Mouse (Mus musculus) neural tube, embryonic 13.5 days (tissue): ENCODE measurements around the gene Tcf7l1. TPM values are rescaled to one million over a fixed set of nuclear protein-coding genes. Genes with fewer than 3 reads are reported as not detected.
A peak's percentile ranks its signal among the peaks of the same experiment; 100 is the strongest.

ENCODE experiments used
- ATAC-seq: fragments of 200-750 bp; cut with Nextera tagmentation; 2 replicates; pipeline ENCODE4 v1.8.0; 2017; ENCODE audit warnings: low read depth, mild to moderate bottlenecking, moderate TSS enrichment, moderate library complexity
- H3K27ac ChIP-seq: fragments of 300-500 bp; sonication (generic); replicated peaks from 2 replicates; pipeline ENCODE4 v1.5.1; 2015; ENCODE audit warnings: moderate library complexity, mild to moderate bottlenecking, inconsistent platforms
- H3K27me3 ChIP-seq: fragments of 300-500 bp; sonication (generic); 2 replicates; pipeline ENCODE4 v1.6.1; 2015; ENCODE audit warnings: mild to moderate bottlenecking, inconsistent platforms
- H3K36me3 ChIP-seq: fragments of 300-500 bp; sonication (generic); 2 replicates; pipeline ENCODE4 v1.6.1; 2015; ENCODE audit warnings: mild to moderate bottlenecking, inconsistent platforms
- H3K4me1 ChIP-seq: fragments of 300-500 bp; sonication (generic); replicated peaks from 2 replicates; pipeline ENCODE4 v1.6.1; 2015; ENCODE audit warnings: inconsistent platforms
- H3K4me2 ChIP-seq: fragments of 300-500 bp; sonication (generic); 2 replicates; pipeline ENCODE4 v1.6.1; 2015; ENCODE audit warnings: inconsistent platforms, mild to moderate bottlenecking, moderate library complexity
- H3K4me3 ChIP-seq: fragments of 300-500 bp; sonication (generic); 2 replicates; pipeline ENCODE4 v1.5.1; 2015; ENCODE audit warnings: mild to moderate bottlenecking, inconsistent platforms
- H3K9ac ChIP-seq: fragments of 300-500 bp; sonication (generic); 2 replicates; pipeline ENCODE4 v1.6.1; 2015; ENCODE audit warnings: moderate library complexity, mild to moderate bottlenecking, inconsistent platforms
- H3K9me3 ChIP-seq: fragments of 300-500 bp; sonication (generic); 2 replicates; pipeline ENCODE4 v1.6.1; 2016; ENCODE audit warnings: inconsistent platforms
- WGBS: fragments of 180-500 bp; shearing (Covaris S2); methylation state at CpG from one replicate; pipeline ENCODE4 v1.1.7; 2015; 5-methylcytosine and 5-hydroxymethylcytosine counted together
- polyA plus RNA-seq: library from polyadenylated mRNA; unstranded; fragments of >200 nt; fragmentation: Nextera tagmentation; extraction: Ambion mirVana; gene quantifications from 2 replicates; pipeline ENCODE4 v1.2.1, GENCODE M21; 2015

Gene Tcf7l1
- polyA plus RNA-seq, 1 experiment from 2014 or later, result 11.8 TPM

DNA sequence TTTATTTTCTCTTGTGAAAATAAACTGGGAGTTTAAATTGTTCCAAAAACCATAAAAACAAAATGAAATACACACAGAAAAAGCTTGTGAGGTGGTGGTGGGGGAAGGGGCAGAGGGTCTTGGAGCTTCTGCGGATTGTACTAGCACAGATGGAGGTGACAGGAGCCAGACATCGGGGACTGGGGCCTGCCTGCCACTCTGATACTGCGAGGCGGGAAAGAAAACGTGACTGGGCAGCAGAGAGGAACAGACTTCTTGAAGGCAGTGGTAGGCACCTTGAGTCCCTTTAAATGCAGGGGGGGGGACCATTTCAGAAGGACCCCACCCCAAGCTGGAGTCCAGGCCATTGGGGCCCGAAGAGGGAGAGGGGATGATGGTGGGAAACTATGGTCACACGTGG, 162.7 kb downstream of the Tcf7l1 start:
- Histone ChIP-seq H3K27ac (no peak overlapping the region), H3K4me2 (no peak overlapping the region), H3K27me3 (no peaks in the 10 kb centered on the region), H3K36me3 (peaks cover 6% of the 10 kb centered on the region; the same call in 1 of the 2 replicates), H3K4me1 (no peaks in the 10 kb centered on the region), H3K9ac (no peak overlapping the region), H3K4me3 (no peak overlapping the region), H3K9me3 (no peaks in the 10 kb centered on the region)
- WGBS, result 87% methylated on average over 7 of the region's 7 CpGs
- no peak for ATAC-seq

GRCm38 (mm10) chr6:72623661-72624402, 165.2 kb downstream of the Tcf7l1 start:
- WGBS, result 85% methylated on average over 8 of the region's 8 CpGs
- no peak for ATAC-seq
- Histone ChIP-seq H3K27ac (no peak overlapping the region), H3K4me1 (no peaks in the 10 kb centered on the region), H3K4me2 (no peak overlapping the region), H3K27me3 (no peaks in the 10 kb centered on the region), H3K9ac (no peak overlapping the region), H3K36me3 (0 out of 2 replicates have a peak, but pooled peaks cover 6% of the 10 kb centered on the region), H3K9me3 (no peaks in the 10 kb centered on the region), H3K4me3 (no peak overlapping the region)

DNA sequence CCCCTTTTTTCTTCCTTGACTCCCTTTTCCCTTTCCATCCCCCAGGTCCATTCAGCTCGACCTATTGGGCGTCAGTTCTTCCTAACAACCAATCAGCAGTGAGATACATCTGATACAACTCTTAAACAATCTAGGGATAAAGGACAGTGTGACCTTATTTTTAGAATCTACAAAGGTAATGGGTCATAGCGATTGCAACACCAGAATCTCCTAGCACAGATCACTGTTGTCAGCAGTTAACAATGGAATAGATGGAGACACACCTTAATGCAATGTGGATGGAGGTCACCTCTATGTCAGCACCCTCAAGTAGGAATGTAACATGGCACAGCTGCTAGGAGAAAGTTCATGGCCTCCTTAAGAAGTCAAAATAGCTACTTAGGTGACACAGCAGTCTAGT, 166.1 kb downstream of the Tcf7l1 start:
- no peak overlapping the region for H3K4me2 ChIP-seq
- 40% methylated on average over 3 of the region's 3 CpGs for WGBS

GRCm38 (mm10) chr6:72620920-72621319, 168.1 kb downstream of the Tcf7l1 start:
- Histone ChIP-seq H3K36me3 (no peaks in the 10 kb centered on the region), H3K27ac (no peak overlapping the region), H3K9ac (no peak overlapping the region), H3K27me3 (no peaks in the 10 kb centered on the region), H3K9me3 (no peaks in the 10 kb centered on the region), H3K4me2 (no peak overlapping the region), H3K4me3 (no peak overlapping the region), H3K4me1 (peaks cover 12% of the 10 kb centered on the region)
- no peak for ATAC-seq
- WGBS, result 93% methylated on average over 5 of the region's 5 CpGs

More for the DNA sequence above, 166.1 kb downstream of the Tcf7l1 start:
- no peak overlapping the region for H3K4me3 ChIP-seq
- ATAC-seq, result no peak
- H3K9ac ChIP-seq, result no peak overlapping the region
- H3K27me3 ChIP-seq, result no peaks in the 10 kb centered on the region
- H3K4me1 ChIP-seq, result peaks cover 1% of the 10 kb centered on the region; the same call in 1 of the 2 replicates
- 0 out of 2 replicates have a peak, but pooled peaks cover 5% of the 10 kb centered on the region for H3K36me3 ChIP-seq
- H3K9me3 ChIP-seq, result no peaks in the 10 kb centered on the region
- no peak overlapping the region for H3K27ac ChIP-seq

DNA sequence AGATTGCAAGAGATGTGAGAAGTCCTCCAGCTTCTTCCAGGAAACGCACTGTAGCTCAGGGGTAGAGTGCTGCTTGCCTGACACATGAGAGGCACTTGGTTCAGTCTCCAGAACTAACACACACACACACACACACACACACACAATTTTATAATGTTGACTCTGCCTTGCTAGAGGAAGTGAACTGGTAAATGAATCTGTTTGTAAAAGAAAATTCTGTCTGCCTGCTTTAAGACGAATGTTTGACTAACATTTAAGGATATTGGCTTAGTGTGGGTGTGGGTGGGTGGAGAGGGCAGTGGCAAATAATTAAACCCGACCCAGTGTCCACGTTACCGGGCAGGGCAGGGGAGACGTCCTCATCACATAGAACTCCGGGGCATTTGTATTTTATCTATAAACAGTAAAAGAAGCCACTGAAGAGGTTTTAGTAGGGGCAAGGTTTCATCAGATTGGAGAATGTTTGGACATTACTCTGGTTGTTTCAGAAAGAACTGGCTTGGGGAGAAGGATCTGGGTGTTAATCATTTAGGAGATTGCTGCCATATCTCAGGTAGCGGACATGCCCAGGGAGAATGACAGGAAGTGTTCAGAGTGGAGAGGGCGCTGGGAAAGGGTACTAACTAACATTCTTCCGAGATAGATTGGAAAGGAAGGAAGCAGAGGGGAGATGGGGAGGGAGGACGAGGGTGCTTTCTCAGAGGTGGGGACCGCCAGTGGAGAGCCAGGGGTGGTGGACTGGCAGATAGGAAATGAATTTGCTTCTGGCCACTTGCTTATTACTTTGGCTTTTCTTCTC, 169.1 kb downstream of the Tcf7l1 start:
- Histone ChIP-seq H3K27me3 (no peaks in the 10 kb centered on the region), H3K36me3 (no peaks in the 10 kb centered on the region), H3K4me3 (no peak overlapping the region), H3K9ac (no peak overlapping the region), H3K4me2 (no peak overlapping the region), H3K4me1 (peaks cover 21% of the 10 kb centered on the region), H3K9me3 (no peaks in the 10 kb centered on the region), H3K27ac (no peak overlapping the region)
- ATAC-seq, result no peak
- 63% methylated on average over 12 of the region's 12 CpGs for WGBS

- peak within 1 kb of the TSS; percentile 93 for H3K4me2 ChIP-seq
- under 1% methylated on average over 41 of the region's 41 CpGs for WGBS
- peak; percentile 98 for ATAC-seq
- H3K27me3 ChIP-seq, result no peaks in the 10 kb centered on the region
- peak within 1 kb of the TSS; percentile 92 for H3K9ac ChIP-seq
- peaks cover 16% of the 10 kb centered on the region for H3K36me3 ChIP-seq
- H3K4me1 ChIP-seq, result peaks cover 39% of the 10 kb centered on the region
- H3K4me3 ChIP-seq, result peak within 1 kb of the TSS; percentile 82
- H3K9me3 ChIP-seq, result no peaks in the 10 kb centered on the region
- H3K27ac ChIP-seq, result peak within 1 kb of the TSS; percentile 95
Measured at GRCm38 (mm10) chr6:72616643-72617288, 172.3 kb downstream of the Tcf7l1 start, which contains the start of gene Tgoln1. Gene Tgoln1 (minus strand): TSS chr6:72617000.

GRCm38 (mm10) chr6:72615561-72616375, 173.3 kb downstream of the Tcf7l1 start:
- Histone ChIP-seq H3K27ac (no peak overlapping the region), H3K4me1 (peaks cover 39% of the 10 kb centered on the region), H3K4me2 (peak overlapping the region; percentile 93), H3K36me3 (peaks cover 26% of the 10 kb centered on the region), H3K9me3 (no peaks in the 10 kb centered on the region), H3K4me3 (peak overlapping the region; percentile 82), H3K9ac (peak overlapping the region; percentile 92), H3K27me3 (no peaks in the 10 kb centered on the region)
- ATAC-seq, result peak; percentile 17
- 30% methylated on average over 25 of the region's 25 CpGs for WGBS

GRCm38 (mm10) chr6:72615151-72615550, 173.9 kb downstream of the Tcf7l1 start:
- WGBS, result 67% methylated on average over 2 of the region's 2 CpGs
- no peak for ATAC-seq
- peak overlapping the region; percentile 82 for H3K4me3 ChIP-seq
- H3K27me3 ChIP-seq, result no peaks in the 10 kb centered on the region
- H3K9me3 ChIP-seq, result no peaks in the 10 kb centered on the region
- peaks cover 32% of the 10 kb centered on the region for H3K36me3 ChIP-seq
- H3K4me1 ChIP-seq, result peaks cover 39% of the 10 kb centered on the region
- H3K9ac ChIP-seq, result peak overlapping the region; percentile 92
- H3K27ac ChIP-seq, result no peak overlapping the region
- peak overlapping the region; percentile 93 for H3K4me2 ChIP-seq

DNA sequence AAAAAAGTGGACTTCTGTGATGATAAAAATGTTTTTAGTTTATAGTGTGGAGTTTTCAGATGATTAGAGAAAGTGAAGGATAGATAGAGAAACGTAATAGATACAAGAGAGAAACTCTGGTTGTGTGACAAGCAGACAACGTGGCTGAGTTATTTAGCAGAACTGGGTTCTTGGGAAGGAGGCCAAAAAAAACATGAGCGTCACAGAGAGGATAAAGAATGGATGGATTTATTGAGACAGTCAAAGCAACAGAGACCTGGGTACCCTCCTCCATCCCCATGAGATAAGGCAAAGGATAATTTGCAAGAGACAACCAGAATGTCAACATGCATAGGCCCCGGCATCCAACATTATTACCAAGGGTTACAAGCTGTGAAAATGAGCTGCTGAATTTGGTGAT, 178.8 kb downstream of the Tcf7l1 start:
- Histone ChIP-seq H3K4me1 (peaks cover 21% of the 10 kb centered on the region), H3K4me2 (no peak overlapping the region), H3K36me3 (peaks cover 75% of the 10 kb centered on the region), H3K27me3 (no peaks in the 10 kb centered on the region), H3K9me3 (no peaks in the 10 kb centered on the region), H3K27ac (no peak overlapping the region), H3K4me3 (no peak overlapping the region), H3K9ac (no peak overlapping the region)
- WGBS, result 86% methylated on average over 4 of the region's 4 CpGs
- ATAC-seq, result no peak

DNA sequence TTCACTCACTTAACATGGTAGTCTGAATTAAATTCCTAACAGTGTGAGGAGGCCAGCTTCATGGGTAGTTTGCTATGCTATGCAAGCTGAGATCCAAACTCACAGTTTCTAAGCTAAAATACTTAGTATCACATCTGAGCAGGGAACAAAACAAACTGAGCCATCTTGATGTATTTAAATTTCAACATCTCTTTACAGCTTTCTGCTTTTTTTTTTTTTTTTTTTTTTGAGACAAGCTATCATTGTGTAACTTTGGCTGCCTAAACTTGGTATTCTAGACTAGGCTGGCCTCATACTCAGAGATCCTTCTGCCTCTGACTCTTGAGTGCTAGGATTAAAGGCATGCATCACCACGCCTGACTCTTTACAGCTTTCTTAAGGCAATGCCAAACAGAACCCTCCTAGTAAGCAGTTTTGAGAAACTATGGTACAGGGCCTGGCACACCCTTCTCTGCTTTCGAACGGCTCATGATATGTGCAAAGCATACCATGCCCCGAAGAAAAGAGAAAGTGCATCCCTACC, 180.3 kb downstream of the Tcf7l1 start:
- Histone ChIP-seq H3K4me3 (no peak overlapping the region), H3K4me2 (no peak overlapping the region), H3K9ac (no peak overlapping the region), H3K9me3 (no peaks in the 10 kb centered on the region), H3K27me3 (no peaks in the 10 kb centered on the region), H3K4me1 (peaks cover 5% of the 10 kb centered on the region), H3K27ac (no peak overlapping the region), H3K36me3 (peaks cover 85% of the 10 kb centered on the region)
- no peak for ATAC-seq
- 86% methylated on average over 4 of the region's 4 CpGs for WGBS

DNA sequence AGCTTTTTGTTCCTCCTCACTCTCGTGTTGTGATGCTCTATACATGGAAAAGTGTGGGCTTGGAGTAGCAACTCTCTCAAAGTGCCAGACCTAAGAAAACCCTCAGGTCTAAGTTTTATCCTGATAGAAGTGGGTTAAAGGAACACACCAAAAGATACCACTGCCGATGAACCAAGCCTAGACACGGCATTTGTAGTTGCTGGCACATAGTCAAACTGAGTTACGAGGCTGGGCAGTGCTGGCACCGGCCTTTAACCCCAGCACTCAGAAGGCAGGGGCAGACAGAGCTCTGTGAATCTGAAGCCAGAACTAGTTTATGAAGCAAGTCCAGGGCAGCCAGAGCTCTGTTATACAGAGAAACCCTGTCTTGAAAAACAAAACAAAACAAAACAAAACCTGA, 181.4 kb downstream of the Tcf7l1 start:
- H3K36me3 ChIP-seq, result peaks cover 79% of the 10 kb centered on the region
- no peaks in the 10 kb centered on the region for H3K4me1 ChIP-seq
- 88% methylated on average over 5 of the region's 5 CpGs for WGBS

More for the DNA sequence above, 181.4 kb downstream of the Tcf7l1 start:
- H3K9me3 ChIP-seq, result no peaks in the 10 kb centered on the region
- no peak overlapping the region for H3K27ac ChIP-seq
- no peak for ATAC-seq
- no peak overlapping the region for H3K4me3 ChIP-seq
- H3K4me2 ChIP-seq, result no peak overlapping the region
- no peaks in the 10 kb centered on the region for H3K27me3 ChIP-seq
- no peak overlapping the region for H3K9ac ChIP-seq
